Mouse (Mus musculus): ENCODE measurements around the gene Lcn8.

Lcn8 gene

DNA sequence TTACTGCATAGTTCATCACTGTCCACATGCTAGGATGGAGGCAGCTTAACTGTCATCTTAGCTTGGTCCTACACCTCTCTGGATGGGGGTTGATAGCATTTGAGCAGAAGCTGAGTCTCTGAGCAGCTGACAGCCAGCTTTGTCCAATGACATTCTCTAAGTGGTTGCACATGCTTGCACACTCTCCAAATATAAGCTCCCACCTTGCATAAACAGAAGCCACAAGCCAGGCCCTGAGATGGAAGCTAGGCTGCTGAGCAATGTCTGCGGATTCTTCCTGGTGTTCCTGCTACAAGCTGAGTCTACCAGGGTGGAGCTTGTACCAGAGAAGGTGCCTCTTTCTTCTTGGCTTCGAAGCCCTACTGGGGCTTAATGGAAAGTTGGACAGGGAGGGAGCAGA is at the start of gene Lcn8:
Lcn8 (plus strand) TSS at position 219 of the 400 bp plus-strand sequence.
- DNase-seq (ENCODE audit: low spot score in 2 of 2), result no peak

DNA sequence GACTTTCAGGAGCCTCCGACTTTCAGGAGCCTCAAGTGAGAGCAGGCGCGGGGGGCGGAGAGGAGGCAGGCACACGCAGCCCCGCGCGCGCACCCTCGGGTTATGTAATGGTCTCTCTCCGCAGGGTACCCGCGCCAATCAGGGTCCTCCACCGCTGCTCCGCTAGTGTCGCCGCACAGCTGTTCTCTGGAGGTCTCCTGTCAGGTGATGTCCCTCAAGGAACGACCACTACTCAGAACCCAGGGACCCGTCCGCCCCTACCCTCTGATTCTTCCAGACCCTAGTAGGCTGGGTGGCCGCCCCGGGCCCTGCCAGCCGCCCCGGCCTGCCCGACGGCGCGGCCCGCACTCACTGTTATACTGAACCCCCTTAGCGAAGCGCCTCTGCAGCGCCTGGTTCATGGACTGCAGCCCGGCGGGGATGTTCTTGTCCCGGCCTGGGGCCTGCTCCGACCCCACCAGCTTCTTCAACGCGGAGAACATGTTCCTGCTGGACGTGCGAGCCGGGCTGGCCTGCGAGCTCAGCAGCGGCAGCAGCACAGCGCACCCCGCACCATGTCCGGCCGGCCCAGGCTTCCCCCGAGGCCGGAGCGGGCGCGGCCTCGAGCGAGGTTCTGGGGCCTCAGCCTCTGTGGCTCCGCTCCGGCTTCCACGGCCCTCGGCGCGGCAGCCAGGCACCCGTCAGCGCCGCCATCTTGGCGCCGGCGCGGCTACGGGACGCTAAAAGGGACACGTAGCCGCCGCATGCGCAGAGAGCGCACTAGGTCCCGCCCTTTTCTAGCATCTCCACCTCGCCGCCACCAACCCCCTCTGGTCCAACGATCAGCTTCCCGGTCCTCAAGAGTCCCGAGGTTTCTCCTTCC is 44.9 kb upstream of the Lcn8 start, which contains the start of gene Rabl6:
Rabl6 (minus strand) TSS at position 761 of the 862 bp plus-strand sequence.
- peak; percentile 80 to 84 for DNase-seq (ENCODE audit: low spot score in 2 of 2)

DNA sequence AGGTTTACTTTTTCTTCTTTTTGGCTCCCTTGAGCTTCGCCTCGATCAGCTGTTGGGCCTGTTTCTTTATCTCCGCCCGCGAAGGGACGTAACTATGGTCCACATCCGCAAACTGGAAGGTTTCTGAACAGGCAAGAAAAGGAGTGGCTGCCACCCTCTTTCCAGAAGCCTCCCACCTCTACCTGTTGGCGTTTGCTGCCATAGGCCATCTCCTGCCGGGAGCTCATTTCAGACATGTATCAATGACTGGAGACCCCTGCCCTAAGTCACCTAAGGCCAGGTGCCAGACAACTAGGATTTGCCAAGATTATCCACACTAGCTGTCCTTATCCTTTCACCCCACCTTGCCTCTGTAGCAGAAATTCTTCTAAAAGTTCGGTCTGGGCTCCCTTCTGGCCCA is 44.2 kb upstream of the Lcn8 start:
- peak in 1 of 2 experiments; percentile 20 for DNase-seq (ENCODE audit: low spot score in 2 of 2)

DNA sequence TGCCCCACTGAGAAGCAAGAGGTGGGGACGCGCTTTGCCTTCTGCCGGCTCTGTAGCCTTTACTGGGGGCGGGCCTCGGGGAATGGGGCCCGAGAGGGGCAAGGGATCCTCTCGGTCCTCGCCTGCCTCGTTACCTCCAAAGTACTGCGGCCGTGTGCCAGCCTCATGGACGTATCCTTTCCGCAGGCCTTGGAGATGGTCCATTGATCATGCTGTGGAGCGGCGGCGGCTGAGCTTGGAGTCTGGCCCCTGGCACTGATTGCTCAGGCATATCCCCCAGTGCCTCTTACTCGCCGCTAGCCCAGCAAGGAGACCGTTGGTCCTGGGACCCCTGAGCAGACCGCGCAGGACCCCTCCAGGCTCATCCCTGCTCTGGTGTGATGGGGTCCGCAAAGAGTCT is 36.5 kb upstream of the Lcn8 start:
- DNase-seq (ENCODE audit: low spot score in 2 of 2), result no peak

DNA sequence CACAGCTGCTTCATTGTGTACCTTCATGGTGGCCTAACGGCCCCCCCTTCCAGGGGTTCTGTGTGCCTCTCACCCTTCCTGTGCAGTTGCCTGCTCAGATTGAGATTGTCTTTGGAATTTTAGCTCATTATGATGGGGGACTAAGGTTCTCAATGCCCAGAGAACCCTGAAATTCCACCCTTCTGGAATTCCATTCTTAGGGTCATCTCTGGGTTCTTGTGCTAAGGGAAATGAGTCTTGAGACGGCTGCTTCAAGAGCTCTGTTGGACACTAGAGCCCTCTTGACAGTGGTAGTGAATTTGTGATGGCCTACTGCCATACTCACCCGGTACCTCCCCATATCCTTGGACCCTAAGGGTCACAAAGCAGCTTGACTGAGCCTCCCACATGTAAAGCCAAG is 35.3 kb upstream of the Lcn8 start, which contains the start of gene Ccdc183:
Ccdc183 (minus strand) TSS at position 101 of the 400 bp plus-strand sequence.
- DNase-seq (ENCODE audit: low spot score in 2 of 2), result no peak

DNA sequence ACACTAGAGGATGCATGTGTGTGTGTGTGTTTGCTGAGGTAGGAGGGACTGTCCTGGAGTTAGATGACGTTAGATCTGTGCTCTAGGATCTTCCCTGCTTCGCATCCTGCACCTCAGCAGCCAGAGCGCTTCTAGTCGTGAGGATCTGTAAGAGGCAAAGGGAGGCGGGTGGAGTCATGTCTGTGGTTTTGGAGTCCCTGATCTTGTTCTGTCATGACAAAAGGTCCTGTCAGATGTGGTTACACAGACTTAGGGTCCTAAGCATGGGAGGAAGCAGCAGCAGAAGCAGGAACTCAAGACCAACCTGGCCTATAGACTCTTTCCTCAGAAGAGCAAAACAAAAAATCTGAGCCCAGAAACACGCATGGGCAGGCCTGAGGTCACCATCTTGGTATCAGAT is 32.5 kb upstream of the Lcn8 start:
- DNase-seq (ENCODE audit: low spot score in 2 of 2), result no peak

DNA sequence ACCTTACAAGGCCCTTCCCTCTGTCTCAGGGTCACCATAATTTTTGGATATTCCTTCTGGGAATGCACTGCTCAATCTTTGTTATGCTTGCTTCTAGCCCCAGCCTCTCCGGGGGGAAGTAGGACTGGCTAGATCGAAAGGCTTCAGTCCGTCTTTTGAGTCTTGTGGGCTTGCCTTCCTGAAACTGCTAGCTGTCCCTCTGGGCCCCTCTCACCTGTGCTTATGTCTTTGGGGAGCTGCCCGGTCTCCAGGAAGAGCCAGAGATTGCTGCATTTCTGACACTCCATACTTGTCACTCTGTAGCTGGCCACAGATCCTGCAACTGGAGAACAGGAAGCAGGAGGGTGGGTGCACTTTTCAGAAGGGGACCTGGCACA is 32.1 kb upstream of the Lcn8 start:
- no peak for DNase-seq (ENCODE audit: low spot score in 2 of 2)

DNA sequence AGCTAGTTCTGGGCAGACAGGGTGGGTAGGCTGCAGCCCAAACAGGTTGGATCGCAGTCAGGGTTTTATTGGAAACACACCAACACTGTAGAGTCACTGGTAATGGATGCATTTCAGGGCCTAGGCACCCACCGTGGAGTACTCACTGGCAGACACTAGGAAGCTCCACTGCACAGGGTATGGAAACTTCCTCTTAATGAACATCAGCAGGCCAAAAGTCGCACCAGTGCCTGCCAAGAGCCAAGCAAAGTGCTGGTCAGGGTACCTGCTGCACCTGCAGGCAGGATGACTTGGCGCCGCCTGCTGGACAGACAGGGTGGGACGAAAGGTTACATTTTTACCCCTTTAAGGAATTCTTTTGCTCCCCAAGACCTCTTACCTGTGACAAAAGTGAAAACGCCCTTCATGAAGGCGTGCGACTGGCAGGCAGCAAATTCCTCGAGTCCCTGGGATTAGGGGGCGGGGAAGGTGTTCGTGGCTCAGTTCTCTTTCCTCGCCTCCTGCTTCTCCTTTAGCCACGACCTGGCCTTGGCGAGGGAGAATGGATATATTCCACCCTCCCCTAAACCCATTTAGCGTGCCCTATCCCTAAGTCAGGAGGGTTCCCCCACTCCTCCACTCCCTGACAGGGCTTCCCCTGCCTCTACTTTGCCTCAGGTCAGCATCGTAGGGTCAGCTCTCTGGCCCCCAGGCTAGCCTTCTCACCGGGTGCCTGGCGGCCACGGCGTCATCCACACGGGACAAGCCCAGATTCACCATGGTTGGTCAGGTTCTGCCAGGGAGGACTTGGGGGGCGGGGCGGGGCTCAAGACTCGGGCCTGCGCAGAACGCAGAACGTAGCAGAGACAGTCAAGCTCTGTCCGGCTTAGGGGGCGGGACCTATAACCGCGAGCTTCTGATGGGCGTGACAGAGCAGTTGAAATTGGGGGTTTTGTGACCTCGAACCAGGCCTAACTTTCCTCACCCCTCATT is 31.4 kb upstream of the Lcn8 start, which contains the start of gene Tmem141:
Tmem141 (minus strand) TSS at position 777 of the 972 bp plus-strand sequence.
- peak; percentile 76 for DNase-seq (ENCODE audit: low spot score in 2 of 2)

DNA sequence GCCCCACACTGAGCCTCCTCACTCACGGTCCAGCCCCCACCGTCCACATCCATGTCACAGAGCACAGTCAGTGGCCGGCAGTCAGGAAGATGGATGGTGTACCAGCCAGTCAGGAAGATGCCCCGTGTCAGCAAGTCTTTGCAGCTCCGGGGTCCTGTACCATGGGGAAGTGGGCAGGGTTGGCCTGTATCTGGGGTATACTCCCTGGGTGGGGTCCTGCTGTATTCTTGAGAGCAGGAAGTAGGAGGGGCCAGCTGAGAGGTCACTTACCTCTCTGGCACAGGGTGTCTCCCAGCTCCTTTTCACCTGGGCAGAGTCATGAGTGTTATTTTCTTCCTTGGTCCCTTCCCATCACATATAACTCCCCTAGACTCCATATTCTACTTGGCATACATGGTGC is 26.9 kb upstream of the Lcn8 start:
- DNase-seq (ENCODE audit: low spot score in 2 of 2), result no peak

DNA sequence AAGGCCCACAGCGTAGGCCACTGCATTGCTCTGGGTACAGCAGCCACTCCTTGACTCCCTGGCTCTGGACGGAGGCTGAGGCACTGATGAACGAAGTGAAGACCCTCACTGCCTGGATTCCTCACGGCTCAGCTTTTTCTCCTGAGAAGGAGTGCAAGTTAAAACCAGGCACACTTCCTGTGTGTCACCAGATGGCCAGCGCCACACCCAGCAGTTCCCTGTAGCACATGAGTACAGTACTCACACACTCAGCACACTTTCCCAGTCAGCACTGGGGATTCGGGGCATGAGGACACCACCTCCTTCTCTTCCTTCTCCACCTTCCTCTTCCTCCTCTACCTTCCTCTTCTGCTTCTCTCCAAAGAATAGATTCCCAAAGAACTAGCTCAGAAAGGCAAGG is 25.1 kb upstream of the Lcn8 start, which contains the start of gene Fcna:
Fcna (minus strand) TSS at position 220 of the 400 bp plus-strand sequence.
- DNase-seq (ENCODE audit: low spot score in 2 of 2), result no peak

DNA sequence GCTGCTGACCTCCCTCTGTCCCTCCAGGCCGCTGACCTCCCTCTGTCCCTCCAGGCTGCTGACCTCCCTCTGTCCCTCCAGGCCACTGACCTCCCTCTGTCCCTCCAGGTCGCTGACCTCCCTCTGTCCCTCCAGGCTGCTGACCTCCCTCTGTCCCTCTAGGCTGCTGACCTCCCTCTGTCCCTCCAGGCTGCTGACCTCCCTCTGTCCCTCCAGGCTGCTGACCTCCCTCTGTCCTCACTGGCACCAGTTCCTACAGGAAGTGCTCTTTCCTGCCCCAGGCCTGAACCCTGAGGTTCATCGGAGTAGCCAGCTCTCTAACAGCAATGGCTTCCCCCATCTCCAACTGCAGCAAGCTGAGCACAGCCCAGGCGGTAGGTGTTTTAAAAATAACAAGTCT is 24.2 kb upstream of the Lcn8 start:
- no peak for DNase-seq (ENCODE audit: low spot score in 2 of 2)

DNA sequence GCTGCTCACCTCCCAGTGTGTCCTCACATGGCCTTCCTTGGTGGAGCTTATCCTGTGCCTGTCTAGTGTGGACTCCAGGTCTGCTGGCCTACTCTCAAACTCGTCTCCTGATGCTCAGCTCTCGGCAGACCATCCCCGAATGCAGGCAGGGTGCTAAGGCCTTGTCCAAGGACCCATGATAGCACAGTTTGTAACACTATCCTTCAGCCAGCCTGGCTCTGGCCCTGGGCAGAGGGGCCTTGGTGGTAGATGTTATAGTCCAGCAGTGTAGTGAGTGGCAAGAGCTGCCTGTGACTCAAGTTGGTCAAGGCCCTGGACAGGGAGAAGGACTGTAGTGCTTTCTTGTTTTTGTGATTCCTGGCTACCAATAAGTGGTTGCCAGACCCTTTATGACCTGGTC is 19.3 kb upstream of the Lcn8 start:
- no peak for DNase-seq (ENCODE audit: low spot score in 2 of 2)

DNA sequence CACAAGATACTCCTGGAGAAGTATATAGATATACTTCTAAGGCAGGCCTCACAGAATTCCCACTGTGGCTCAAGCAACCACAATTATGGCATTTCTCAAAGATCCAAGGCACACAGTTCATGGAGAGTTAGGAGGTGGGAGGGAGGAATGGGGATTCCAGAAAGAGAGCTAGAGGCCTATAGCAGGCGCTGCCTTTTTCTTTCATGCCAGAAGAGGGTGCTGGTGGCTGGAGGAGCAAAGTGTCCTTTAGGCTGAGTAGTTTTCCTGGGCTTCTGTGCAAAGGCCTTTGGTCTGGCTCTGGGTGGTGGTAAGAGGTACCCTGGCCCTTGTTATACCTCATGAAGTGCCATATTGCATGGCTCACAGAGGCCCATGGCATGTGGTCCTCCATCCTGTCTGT is 18.9 kb upstream of the Lcn8 start:
- DNase-seq (ENCODE audit: low spot score in 2 of 2), result no peak

DNA sequence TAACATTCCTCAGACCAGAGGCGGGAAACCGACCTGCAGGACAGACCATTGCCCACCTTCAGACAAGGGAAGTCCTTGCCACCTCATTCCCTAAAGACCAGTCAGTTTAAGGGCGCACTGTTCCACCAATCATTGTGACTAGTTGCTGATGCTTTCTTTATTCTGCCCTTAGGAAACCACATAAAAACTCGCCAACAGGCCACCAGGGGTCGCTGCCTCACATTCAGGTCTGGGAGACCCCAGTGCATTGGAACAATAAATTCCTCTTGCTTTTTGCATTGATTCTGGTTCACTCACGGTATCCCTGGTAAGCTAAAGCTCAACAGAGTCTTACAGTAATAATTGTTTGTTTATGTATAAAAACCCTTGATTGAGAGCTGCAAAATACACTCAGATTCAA is 13.0 kb upstream of the Lcn8 start:
- peak in 1 of 2 experiments; percentile 43 for DNase-seq (ENCODE audit: low spot score in 2 of 2)

DNA sequence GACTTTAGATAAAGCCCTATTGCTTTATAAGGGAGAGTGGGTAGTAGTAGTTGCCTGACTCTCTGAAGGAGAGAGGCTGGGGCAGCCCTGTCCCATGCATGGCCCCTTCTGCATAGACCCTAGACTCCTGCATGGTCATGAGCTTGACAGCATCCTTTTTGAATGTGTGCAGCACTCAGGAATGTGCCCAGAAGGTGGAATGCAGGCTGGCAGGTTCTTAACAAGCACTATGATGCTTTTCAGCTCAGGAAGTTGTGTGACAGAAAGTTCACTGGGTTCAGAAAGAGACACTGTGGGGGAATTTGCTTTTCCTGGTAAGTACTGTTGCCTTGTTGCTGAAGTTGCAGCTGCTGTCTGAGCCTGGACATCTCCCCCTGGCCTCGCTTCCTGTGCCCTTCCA is 1.6 kb downstream of the Lcn8 start:
- DNase-seq (ENCODE audit: low spot score in 2 of 2), result no peak

DNA sequence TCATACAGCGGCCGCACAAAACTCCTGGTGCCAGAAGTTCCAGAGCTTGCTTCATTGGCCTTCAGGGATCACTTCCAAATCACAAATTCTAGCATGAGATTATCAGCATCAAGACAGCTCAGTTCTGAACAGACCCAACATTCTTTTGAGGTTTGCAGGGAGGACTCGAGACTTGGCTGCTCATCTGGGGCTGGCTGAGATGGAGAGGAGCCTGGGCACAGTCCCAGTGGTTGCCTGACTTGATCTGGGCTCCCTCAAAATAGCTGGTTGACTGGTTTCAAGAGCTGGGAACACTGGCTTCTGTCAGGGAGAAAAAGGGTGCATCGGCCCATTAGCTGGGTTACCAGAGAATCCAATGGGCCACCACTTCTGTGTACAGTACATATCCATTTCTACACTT is 3.8 kb downstream of the Lcn8 start:
- no peak for DNase-seq (ENCODE audit: low spot score in 2 of 2)

DNA sequence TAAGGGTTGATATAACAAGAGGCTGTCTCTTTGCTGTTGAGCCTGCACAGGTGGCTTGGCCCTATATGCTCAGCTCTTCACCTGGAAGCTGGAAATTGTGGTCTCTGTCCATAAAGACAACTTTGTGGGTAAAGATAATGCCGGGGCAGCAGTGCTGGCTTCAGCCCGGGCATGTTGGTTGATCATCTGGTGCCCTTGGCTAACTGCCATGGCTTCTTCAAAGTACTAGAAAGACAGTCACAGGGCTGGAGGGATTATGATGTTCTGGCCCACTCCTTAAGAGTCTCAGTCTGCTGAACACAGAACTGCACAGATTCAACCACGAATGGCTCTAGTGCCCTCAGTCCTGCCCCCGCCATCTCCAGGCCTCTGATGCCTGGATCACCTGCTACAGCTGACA is 4.3 kb downstream of the Lcn8 start:
- DNase-seq (ENCODE audit: low spot score in 2 of 2), result no peak

DNA sequence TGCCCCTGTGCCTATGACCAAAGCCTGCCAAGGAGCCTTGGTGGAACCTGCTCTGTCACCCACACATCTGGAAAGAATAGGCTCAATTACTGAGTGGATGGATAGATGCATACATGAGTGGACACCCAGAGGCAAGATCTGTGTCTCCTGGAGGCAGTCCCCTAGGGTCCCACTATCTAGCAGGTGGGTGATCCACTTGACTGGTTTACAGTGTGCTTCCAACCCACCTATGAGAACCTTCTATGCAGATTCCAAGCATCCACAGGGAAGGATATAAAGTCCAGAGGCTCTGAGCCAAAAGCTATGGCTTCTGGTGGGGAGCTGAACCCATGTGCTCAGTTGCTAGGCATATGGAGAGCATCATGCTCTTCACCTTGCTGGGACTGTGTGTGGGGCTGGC is 4.7 kb downstream of the Lcn8 start, which contains the start of gene Lcn5:
Lcn5 (plus strand) TSS at position 301 of the 400 bp plus-strand sequence.
- no peak for DNase-seq (ENCODE audit: low spot score in 2 of 2)

DNA sequence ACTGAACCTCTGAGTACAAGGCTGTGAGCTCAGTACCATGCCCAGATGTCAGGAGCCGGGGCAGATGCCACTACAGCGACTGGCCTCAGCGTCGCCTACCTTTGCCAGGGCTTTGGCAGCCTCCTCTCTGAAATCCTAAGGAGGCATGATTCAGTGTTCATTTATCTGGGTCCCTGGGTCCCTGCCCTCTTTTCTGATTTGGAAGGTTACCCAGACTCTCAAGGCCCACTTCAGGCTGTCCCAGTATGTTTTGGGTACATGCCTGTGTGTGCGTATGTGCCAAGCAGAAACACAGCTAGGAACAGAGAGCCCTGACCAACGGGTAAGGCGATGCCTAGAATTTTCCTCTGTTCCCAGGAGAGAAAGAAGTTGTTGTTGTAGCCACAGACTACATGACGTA is 7.4 kb downstream of the Lcn8 start:
- DNase-seq (ENCODE audit: low spot score in 2 of 2), result no peak

DNA sequence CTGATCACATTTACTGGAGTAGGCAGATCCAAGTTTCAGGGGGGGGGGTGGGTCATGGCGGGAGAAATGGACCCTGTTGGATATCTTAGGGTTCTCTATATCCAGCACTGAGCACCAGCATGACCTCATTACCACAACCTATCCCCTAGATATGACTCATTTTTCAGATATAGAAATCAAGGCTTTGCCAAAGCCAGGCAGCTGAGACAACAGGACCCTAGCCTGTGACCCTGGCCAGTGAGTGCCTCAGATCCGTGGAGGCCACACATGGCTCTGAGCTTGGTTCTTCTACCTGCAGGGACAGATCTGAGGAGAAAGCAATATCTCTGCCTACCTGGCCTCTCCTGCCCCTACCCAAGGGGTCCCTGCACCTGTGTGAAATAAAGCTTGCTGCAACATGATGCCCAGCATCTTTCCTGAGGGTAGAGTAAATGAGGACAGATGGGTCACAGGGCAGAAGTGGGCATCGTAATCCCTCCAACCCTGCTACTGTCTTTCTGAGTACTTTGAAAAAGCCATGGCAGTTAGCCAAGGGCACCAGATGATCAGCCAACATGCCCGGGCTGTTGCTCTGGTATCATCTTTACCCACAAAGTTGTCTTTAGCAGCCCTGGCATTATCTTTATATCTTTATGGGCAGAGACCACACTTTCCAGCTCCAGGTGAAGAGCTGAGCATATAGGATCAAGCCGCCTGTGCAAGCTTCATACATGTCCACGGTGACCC is 8.5 kb downstream of the Lcn8 start:
- no peak for DNase-seq (ENCODE audit: low spot score in 2 of 2)

DNA sequence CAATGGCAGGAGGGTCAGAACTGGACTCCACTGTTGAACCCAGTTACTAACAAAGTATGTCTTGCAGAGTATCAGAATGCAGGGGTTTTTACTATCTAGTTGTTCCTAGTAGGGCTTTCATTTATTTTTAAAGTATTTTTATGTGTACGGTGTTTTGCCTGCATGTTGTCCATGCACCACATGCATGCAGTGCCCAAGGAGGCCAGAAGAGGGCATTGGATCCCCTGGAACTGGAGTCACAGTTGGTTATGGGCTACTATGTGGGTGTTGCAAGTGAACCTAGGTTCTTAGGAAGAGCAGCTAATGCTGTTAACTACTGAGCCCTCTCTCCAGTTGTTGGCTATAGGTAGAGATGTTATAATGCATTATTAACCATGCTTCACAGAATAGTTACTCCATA is 10.6 kb downstream of the Lcn8 start:
- DNase-seq (ENCODE audit: low spot score in 2 of 2), result peak in 1 of 2 experiments; percentile 43

DNA sequence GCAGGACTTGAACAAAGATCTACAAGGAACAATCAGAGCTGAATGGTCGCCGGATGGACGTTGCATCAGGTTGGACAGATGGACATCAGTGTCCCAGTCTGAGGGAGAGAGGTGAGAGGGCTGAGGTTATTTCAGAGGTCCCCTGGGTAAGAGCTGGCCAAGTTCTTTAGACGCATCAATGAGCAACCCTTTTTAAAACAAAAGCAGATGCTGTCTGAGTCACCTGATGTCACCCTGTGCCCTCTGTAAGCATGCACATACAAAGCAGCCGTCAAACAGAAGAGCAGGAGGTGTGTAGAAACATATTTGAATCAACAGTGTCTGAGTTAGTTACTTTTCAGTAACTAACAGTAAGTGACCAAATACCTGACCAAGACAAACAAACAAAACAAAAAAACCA is 11.2 kb downstream of the Lcn8 start:
- no peak for DNase-seq (ENCODE audit: low spot score in 2 of 2)

All from frontal cortex, postnatal 14 days (tissue).